Mouse (Mus musculus) heart, postnatal 0 days (tissue): ENCODE results near the gene Klf12.

Experiments used
- CTCF ChIP-seq: IDR thresholded peaks from 2 replicates; pipeline ENCODE4 v1.5.1; 2016; ENCODE audit warnings: antibody characterized with exemption, control low read depth, low read depth
- EP300 ChIP-seq: IDR thresholded peaks from 2 replicates; pipeline ENCODE4 v1.6.1; 2016; ENCODE audit warnings: antibody characterized with exemption, low read depth

- TF ChIP-seq CTCF, result peak; percentile 29; the same call in 1 of the 2 replicates
- no peak for TF ChIP-seq EP300
These were observed 106.7 kb downstream of the Klf12 start for GRCm38 (mm10) chr14:100177796-100178195.
